Mouse (Mus musculus): ENCODE data around the gene Ascc1. TPM values are rescaled to one million over a fixed set of nuclear protein-coding genes. Genes with fewer than 3 reads are reported as not detected.
"Not testable (repeated sequence)": the region's sequence is repeated elsewhere in the genome, so short reads cannot be mapped to it uniquely, and the experiment has no call there.

The Ascc1 gene
- polyA plus RNA-seq, 1 experiment from 2014 or later = 58.0 TPM

- peaks cover 7% of the 10 kb centered on the region for H3K4me1 ChIP-seq (ENCODE audit: insufficient read depth, low read length)
- no peak overlapping the region for H3K9ac ChIP-seq (replicated peaks; ENCODE audit: low read length)
- H3K27me3 ChIP-seq (ENCODE audit: insufficient read depth, low read length) = no peaks in the 10 kb centered on the region
- H3K4me3 ChIP-seq (ENCODE audit: low read length) = no peak overlapping the region
- H3K4me2 ChIP-seq (replicated peaks; ENCODE audit: low read depth, low read length) = no peak overlapping the region
- no peak overlapping the region for H3K27ac ChIP-seq (ENCODE audit: low read length)
- no peaks in the 10 kb centered on the region for H3K36me3 ChIP-seq (ENCODE audit: insufficient read depth, low read length)
- no peak for ATAC-seq (ENCODE audit: low FRiP score, low TSS enrichment)
- 61% methylated on average over 9 of the region's 9 CpGs for WGBS
- H3K9me3 ChIP-seq (ENCODE audit: low read length) = no peaks in the 10 kb centered on the region
Measured at GRCm38 (mm10) chr10:60134201-60134600, 131.6 kb downstream of the Ascc1 start.

GRCm38 (mm10) chr10:60136010-60136409, 133.4 kb downstream of the Ascc1 start:
- not testable (repeated sequence) for H3K9me3 ChIP-seq (ENCODE audit: low read length); H3K27me3 ChIP-seq (ENCODE audit: insufficient read depth, low read length); H3K27ac ChIP-seq (ENCODE audit: low read length); H3K4me3 ChIP-seq (ENCODE audit: low read length); H3K36me3 ChIP-seq (ENCODE audit: insufficient read depth, low read length); ATAC-seq (ENCODE audit: low FRiP score, low TSS enrichment); H3K4me2 ChIP-seq (replicated peaks; ENCODE audit: low read depth, low read length); H3K4me1 ChIP-seq (ENCODE audit: insufficient read depth, low read length); H3K9ac ChIP-seq (replicated peaks; ENCODE audit: low read length)
- WGBS = 52% methylated on average over 1 of the region's 1 CpGs

- Histone ChIP-seq H3K4me1 (ENCODE audit: insufficient read depth, low read length) (peaks cover 7% of the 10 kb centered on the region), H3K9me3 (ENCODE audit: low read length) (no peaks in the 10 kb centered on the region), H3K36me3 (ENCODE audit: insufficient read depth, low read length) (no peaks in the 10 kb centered on the region), H3K4me3 (ENCODE audit: low read length) (no peak overlapping the region), H3K9ac (replicated peaks; ENCODE audit: low read length) (no peak overlapping the region), H3K27me3 (ENCODE audit: insufficient read depth, low read length) (no peaks in the 10 kb centered on the region), H3K27ac (ENCODE audit: low read length) (no peak overlapping the region), H3K4me2 (replicated peaks; ENCODE audit: low read depth, low read length) (no peak overlapping the region)
- ATAC-seq (ENCODE audit: low FRiP score, low TSS enrichment) = no peak
- WGBS = 67% methylated on average over 7 of the region's 7 CpGs
Measured at GRCm38 (mm10) chr10:60136935-60137334, 134.3 kb downstream of the Ascc1 start.

- H3K9me3 ChIP-seq (ENCODE audit: low read length) = no peaks in the 10 kb centered on the region
- no peak overlapping the region for H3K9ac ChIP-seq (replicated peaks; ENCODE audit: low read length)
- 76% methylated on average over 5 of the region's 5 CpGs for WGBS
- no peak overlapping the region for H3K4me3 ChIP-seq (ENCODE audit: low read length)
- H3K27ac ChIP-seq (ENCODE audit: low read length) = no peak overlapping the region
- no peak for ATAC-seq (ENCODE audit: low FRiP score, low TSS enrichment)
- no peaks in the 10 kb centered on the region for H3K36me3 ChIP-seq (ENCODE audit: insufficient read depth, low read length)
- peaks cover 5% of the 10 kb centered on the region for H3K4me1 ChIP-seq (ENCODE audit: insufficient read depth, low read length)
- H3K4me2 ChIP-seq (replicated peaks; ENCODE audit: low read depth, low read length) = no peak overlapping the region
- no peaks in the 10 kb centered on the region for H3K27me3 ChIP-seq (ENCODE audit: insufficient read depth, low read length)
Measured at GRCm38 (mm10) chr10:60138680-60139079, 136.1 kb downstream of the Ascc1 start.

GRCm38 (mm10) chr10:60140751-60141150, 138.1 kb downstream of the Ascc1 start:
- Histone ChIP-seq H3K9me3 (ENCODE audit: low read length) (no peaks in the 10 kb centered on the region), H3K36me3 (ENCODE audit: insufficient read depth, low read length) (no peaks in the 10 kb centered on the region), H3K27me3 (ENCODE audit: insufficient read depth, low read length) (no peaks in the 10 kb centered on the region), H3K27ac (ENCODE audit: low read length) (no peak overlapping the region), H3K4me1 (ENCODE audit: insufficient read depth, low read length) (no peaks in the 10 kb centered on the region), H3K9ac (replicated peaks; ENCODE audit: low read length) (no peak overlapping the region), H3K4me2 (replicated peaks; ENCODE audit: low read depth, low read length) (no peak overlapping the region), H3K4me3 (ENCODE audit: low read length) (no peak overlapping the region)
- 85% methylated on average over 4 of the region's 4 CpGs for WGBS
- ATAC-seq (ENCODE audit: low FRiP score, low TSS enrichment) = no peak

- no peaks in the 10 kb centered on the region for H3K9me3 ChIP-seq (ENCODE audit: low read length)
- H3K9ac ChIP-seq (replicated peaks; ENCODE audit: low read length) = no peak overlapping the region
- no peaks in the 10 kb centered on the region for H3K36me3 ChIP-seq (ENCODE audit: insufficient read depth, low read length)
- H3K27me3 ChIP-seq (ENCODE audit: insufficient read depth, low read length) = no peaks in the 10 kb centered on the region
- ATAC-seq (ENCODE audit: low FRiP score, low TSS enrichment) = no peak
- H3K4me1 ChIP-seq (ENCODE audit: insufficient read depth, low read length) = no peaks in the 10 kb centered on the region
- H3K27ac ChIP-seq (ENCODE audit: low read length) = no peak overlapping the region
- H3K4me3 ChIP-seq (ENCODE audit: low read length) = no peak overlapping the region
- 90% methylated on average over 3 of the region's 3 CpGs for WGBS
- H3K4me2 ChIP-seq (replicated peaks; ENCODE audit: low read depth, low read length) = no peak overlapping the region
Measured at GRCm38 (mm10) chr10:60141656-60142160, 139.1 kb downstream of the Ascc1 start.

- H3K4me2 ChIP-seq (replicated peaks; ENCODE audit: low read depth, low read length); H3K27me3 ChIP-seq (ENCODE audit: insufficient read depth, low read length); H3K27ac ChIP-seq (ENCODE audit: low read length); H3K4me3 ChIP-seq (ENCODE audit: low read length); H3K36me3 ChIP-seq (ENCODE audit: insufficient read depth, low read length); H3K9me3 ChIP-seq (ENCODE audit: low read length); ATAC-seq (ENCODE audit: low FRiP score, low TSS enrichment); H3K4me1 ChIP-seq (ENCODE audit: insufficient read depth, low read length); H3K9ac ChIP-seq (replicated peaks; ENCODE audit: low read length): not testable (repeated sequence)
- 63% methylated on average over 10 of the region's 10 CpGs for WGBS
Measured at GRCm38 (mm10) chr10:60147510-60148047, 145.0 kb downstream of the Ascc1 start.

- ATAC-seq (ENCODE audit: low FRiP score, low TSS enrichment) = 0 out of 2 replicates have a peak, but pooled peaks have one; percentile 67
- no peaks in the 10 kb centered on the region for H3K9me3 ChIP-seq (ENCODE audit: low read length)
- no peak overlapping the region for H3K4me3 ChIP-seq (ENCODE audit: low read length)
- no peak overlapping the region for H3K27ac ChIP-seq (ENCODE audit: low read length)
- H3K4me2 ChIP-seq (replicated peaks; ENCODE audit: low read depth, low read length) = no peak overlapping the region
- no peaks in the 10 kb centered on the region for H3K27me3 ChIP-seq (ENCODE audit: insufficient read depth, low read length)
- no peak overlapping the region for H3K9ac ChIP-seq (replicated peaks; ENCODE audit: low read length)
- H3K4me1 ChIP-seq (ENCODE audit: insufficient read depth, low read length) = no peaks in the 10 kb centered on the region
- WGBS = under 1% methylated on average over 5 of the region's 5 CpGs
- no peaks in the 10 kb centered on the region for H3K36me3 ChIP-seq (ENCODE audit: insufficient read depth, low read length)
Measured at GRCm38 (mm10) chr10:60148087-60148486, 145.5 kb downstream of the Ascc1 start.

Small RNA genes within 50 kb of the gene (microRNA-seq; reads per million reads assigned to microRNA genes)
- not detected for gene Mir6906

Other genes starting within 250 kb of the Ascc1 start
- gene Dnajb12, start 123.2 kb upstream of the Ascc1 start, polyA plus RNA-seq (2015; fragmentation: Nextera tagmentation; extraction: Ambion mirVana) = 30.1 and 32.9 TPM in 2 replicates
- gene Ddit4, start 51.0 kb upstream of the Ascc1 start, polyA plus RNA-seq (2015; fragmentation: Nextera tagmentation; extraction: Ambion mirVana) = 30.6 and 31.9 TPM in 2 replicates
- gene Anapc16, start 330 bp downstream of the Ascc1 start, polyA plus RNA-seq (2015; fragmentation: Nextera tagmentation; extraction: Ambion mirVana) = 93.6 and 95.2 TPM in 2 replicates
- gene Spock2, start 103.4 kb downstream of the Ascc1 start, polyA plus RNA-seq (2015; fragmentation: Nextera tagmentation; extraction: Ambion mirVana) = 47.1 and 56.8 TPM in 2 replicates
- gene Chst3, start 216.5 kb downstream of the Ascc1 start, polyA plus RNA-seq (2015; fragmentation: Nextera tagmentation; extraction: Ambion mirVana) = 2.1 and 2.2 TPM in 2 replicates